Mouse (Mus musculus) lung, postnatal 36 days (tissue): ENCODE data around the gene Zcrb1.
"Not testable (repeated sequence)": the region's sequence is repeated elsewhere in the genome, so short reads cannot be mapped to it uniquely, and the experiment has no call there.

ENCODE experiments used
- DNase-seq: peaks from one replicate; pipeline ENCODE4 v3.0.0; 2022; ENCODE audit warnings: mixed read lengths

Zcrb1 gene

DNA sequence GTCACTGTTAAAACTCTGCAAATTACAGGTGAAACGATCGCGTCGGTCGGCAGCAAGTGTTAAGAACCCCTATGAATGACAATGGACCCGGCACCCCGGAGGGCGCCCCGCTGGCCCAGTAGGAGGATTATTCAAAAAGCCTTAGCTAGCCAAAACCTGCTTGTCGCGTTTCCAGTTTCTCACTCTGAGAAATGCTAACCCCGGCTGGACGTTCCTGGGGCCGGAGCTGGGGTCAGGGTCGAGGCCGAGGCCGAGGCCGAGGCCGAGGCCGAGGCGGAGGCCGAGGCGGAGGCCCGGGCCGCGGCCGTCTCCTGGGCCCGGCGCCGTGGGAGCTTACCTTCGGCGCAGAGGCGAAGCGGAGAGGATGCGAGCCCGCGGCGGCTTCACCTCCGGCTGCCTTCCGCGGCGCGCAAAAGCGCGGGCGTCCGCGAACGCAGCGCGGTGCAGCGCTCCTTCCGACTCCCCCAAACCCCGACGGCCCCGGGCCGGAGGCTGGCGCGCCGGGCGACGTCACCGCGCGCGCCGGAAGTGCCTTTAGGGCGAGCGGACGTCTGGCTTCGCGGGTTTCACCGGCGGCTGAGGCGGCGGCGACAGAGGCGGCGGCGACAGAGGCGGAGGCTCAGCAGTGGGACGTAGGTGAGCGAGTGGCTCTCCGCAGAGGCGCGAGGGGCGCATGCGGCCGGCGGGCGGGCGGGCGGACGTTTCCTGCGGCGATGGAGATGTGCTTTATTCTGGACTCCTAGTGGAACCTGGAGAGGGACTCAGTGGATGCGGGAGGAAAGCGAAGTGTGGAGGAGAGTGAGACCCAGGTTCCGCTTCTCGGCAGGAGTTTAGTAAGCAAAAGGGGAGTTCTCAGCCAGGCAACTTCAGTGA lies at the start of gene Zcrb1, which contains the start of gene Pphln1:
Gene Zcrb1, minus strand, starts transcription at position 509 of the 873 bp plus-strand sequence.
Gene Pphln1, plus strand, starts transcription at position 525 of the 873 bp plus-strand sequence.
- peak; percentile 82 for DNase-seq

DNA sequence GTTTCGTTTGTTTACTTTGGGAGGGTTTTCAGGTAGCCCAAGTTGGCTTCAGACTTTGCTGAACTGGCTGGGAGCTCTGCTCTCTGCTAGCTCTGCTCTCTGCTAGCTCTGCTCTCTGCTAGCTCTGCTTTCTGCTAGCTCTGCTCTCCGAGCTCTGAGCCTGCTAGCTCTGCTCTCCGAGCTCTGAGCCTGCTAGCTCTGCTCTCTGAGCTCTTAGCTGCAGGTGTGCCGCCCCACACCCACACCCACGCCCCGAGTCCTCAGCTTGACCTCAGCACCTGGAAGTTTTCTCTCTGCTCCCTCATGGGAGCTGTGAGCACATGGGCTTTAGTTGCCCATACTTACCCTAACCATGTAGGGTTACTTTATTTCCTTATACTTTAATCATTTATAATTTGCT lies 45.5 kb upstream of the Zcrb1 start:
- no peak for DNase-seq

- peak; percentile 32 for DNase-seq
Observed at GRCm38 (mm10) chr15:93442271-93442670, 44.1 kb upstream of the Zcrb1 start.

DNA sequence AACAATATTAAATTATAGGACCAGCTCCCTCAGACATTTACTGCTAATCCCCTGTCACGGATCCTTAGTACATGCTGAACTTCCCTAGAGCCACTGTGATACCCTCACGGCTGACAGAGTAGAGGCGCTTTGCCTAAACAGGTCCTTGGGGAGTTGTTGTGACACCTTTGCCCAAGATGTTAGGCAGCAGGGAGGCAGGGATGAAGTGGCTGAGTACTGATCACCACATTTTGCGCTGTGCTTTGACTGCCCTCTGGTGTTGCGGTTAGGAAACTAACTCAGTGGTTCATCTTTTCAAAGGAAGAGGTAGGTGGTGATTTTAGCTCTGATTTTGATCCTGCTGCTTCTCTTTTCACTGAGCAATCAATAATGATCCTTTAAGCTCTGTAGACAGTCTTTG lies 40.5 kb upstream of the Zcrb1 start:
- peak; percentile 73 for DNase-seq

DNA sequence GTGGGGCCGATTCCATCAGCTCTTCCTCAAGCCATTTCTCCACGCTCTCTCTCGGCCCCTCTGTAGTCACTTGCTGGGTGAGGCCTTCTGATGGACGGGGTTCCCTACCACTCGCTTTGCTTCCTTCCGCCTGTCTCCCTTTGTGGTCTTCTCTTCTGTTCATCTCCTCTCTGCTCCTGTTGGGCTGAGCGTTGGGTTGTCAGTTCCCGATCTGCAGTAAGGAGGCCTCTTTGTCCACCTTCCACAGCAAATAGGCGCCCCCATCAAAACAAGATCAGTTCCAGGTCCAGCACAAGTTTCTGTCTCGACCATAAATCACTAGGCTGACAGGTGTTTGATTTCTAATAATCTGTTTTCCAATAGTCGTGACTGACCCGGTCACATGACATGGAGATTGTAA lies 37.9 kb upstream of the Zcrb1 start:
- DNase-seq: no peak

DNA sequence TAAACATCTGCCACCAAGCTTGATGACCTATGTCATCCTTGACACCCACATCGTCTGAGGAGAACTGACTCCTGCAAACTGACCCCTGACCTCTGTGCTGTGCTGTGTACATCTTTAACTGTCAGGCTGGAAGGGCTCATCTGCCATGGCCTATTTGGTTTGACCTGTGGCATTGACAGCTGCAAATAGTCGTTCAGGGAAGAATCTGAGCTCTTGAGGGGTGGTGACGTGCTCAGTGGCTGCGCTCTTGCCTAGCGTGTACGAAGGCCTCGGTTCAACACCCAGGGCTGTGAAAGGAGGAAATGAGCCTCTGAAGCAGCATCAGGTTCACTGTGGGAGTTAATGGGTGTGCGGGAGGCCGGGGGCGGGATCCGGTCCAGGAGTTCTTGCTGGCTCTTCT lies 35.7 kb upstream of the Zcrb1 start:
- DNase-seq: no peak

- no peak for DNase-seq
Observed at GRCm38 (mm10) chr15:93422537-93422936, 24.4 kb upstream of the Zcrb1 start.

- DNase-seq: peak; percentile 21
Observed at GRCm38 (mm10) chr15:93420596-93420995, 22.5 kb upstream of the Zcrb1 start.

GRCm38 (mm10) chr15:93416300-93416699 lies 18.2 kb upstream of the Zcrb1 start:
- peak; percentile 49 for DNase-seq

DNA sequence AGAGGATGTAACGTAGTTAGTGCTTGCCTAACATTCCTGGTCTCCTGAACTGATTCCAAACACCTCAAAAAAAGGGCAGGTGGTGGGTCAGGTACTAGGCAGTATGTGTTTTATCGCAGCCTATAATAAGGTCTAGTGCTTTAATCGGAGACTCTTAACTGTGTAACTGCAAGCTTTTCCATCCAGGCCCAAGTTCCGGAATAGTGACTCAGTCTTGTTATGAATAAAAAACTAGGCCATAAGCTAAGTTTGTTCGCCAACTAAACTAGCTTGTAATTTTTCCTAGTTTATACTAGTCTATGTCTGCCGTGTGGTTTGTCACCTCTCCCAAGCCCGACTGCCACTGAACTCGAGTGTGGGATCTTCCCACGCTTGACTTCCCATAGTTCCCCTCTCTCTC lies 16.3 kb upstream of the Zcrb1 start:
- DNase-seq: no peak

DNA sequence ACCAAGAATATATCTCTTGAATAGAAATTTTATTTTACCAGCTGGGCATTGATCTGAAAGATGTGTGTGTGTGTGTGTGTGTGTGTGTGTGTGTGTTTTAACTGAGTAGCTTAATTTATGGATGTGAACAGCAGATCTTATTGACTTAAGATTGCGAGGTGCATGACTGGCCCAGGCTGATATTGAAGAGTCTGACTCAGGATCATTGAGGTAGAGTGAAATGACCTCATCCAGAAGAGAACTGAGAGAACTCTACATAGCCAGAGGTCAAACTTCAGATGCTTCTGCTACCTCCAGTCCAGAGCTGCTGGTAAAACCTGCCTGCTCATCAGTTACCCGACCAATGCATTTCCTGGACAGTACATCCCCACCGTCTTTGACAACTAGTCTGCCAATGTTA lies 14.3 kb upstream of the Zcrb1 start:
- no peak for DNase-seq

- DNase-seq: no peak
Observed at GRCm38 (mm10) chr15:93406492-93406891, 8.4 kb upstream of the Zcrb1 start.

DNA sequence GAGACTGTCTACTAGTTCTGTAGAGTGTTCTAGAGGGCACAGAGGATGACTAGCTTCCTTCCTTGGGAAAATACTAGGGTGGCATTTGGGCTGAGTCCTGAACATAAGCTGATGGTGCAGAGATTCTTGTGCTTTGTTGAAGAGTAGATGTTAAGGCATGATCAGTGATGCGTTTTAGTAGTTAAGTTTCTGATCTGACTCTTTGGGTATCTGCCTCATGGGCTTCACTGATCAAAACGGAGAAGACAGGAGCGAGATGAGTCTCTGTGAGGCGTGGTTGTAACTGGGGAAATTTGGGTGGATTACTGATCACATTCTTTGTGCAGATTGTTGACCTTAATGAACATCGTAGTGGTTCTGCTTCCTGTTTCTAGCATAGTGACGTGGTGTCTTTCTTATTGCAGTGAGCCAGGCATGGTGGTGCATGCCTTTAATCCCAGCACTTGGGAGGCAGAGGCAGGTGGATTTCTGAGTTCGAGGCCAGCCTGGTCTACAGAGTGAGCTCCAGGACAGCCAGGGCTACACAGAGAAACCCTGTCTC lies 7.4 kb upstream of the Zcrb1 start:
- DNase-seq: no peak

- no peak for DNase-seq
Observed at GRCm38 (mm10) chr15:93404849-93405248, 6.7 kb upstream of the Zcrb1 start.

DNA sequence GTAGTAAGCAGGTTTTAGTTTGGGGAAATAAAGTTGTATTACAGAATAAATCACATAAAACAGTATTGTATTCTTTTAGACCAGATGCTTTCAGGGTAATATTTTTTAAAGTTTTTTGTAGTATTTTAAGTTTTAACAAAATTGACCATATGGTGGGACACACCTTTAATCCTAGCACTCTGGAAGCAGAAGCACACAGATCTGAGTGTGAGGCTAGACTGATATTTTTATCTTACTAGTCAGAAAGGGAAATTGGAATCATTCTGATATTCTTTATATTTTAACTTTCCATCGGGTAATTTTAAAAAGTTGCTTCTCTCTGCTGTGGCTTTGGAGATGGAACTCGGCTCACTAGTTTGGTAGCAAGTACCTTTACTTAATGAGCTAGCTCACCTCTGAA lies 4.6 kb upstream of the Zcrb1 start:
- DNase-seq: no peak

GRCm38 (mm10) chr15:93401446-93401845 lies 3.3 kb upstream of the Zcrb1 start:
- no peak for DNase-seq

GRCm38 (mm10) chr15:93398699-93399540 lies 786 bp upstream of the Zcrb1 start:
- DNase-seq: no peak

GRCm38 (mm10) chr15:93397269-93397668 lies 865 bp downstream of the Zcrb1 start:
- DNase-seq: no peak

- no peak for DNase-seq
Observed at GRCm38 (mm10) chr15:93381337-93381736, 16.8 kb downstream of the Zcrb1 start.

GRCm38 (mm10) chr15:93379177-93379576 lies 19.0 kb downstream of the Zcrb1 start:
- peak; percentile 22 for DNase-seq

- DNase-seq: no peak
Observed at GRCm38 (mm10) chr15:93375696-93376095, 22.4 kb downstream of the Zcrb1 start.

GRCm38 (mm10) chr15:93372525-93373119 lies 25.5 kb downstream of the Zcrb1 start:
- not testable (repeated sequence) for DNase-seq

GRCm38 (mm10) chr15:93371838-93372237 lies 26.3 kb downstream of the Zcrb1 start:
- peak; percentile 16 for DNase-seq
